Mouse (Mus musculus): Measurements from ENCODE around the gene Carmil3.

DNA sequence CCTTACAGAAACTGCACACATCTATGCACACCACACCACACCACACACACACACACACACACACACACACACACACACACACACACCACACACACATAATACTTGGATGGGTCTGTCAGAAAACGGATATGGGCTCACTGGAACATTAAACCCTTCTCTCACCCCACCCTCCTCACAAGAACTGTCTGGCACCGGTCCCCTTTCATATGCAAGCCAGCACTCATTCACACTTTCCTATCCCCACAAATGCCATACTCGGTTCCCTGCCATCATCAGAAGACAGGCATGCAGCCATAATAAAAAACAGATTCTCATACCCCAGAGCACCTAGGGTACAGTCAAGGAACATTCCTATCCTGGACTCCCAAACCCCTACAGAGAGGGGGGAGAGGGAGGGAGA is 1.7 kb downstream of the Carmil3 start:
- no peak for TF ChIP-seq POLR2A (IDR thresholded peaks at IDR 0.05; ENCODE audit: extremely low read depth, insufficient read depth, low read length)
- TF ChIP-seq CTCF (IDR thresholded peaks at IDR 0.05; ENCODE audit: low read depth, low read length) = no peak
